Mouse (Mus musculus): ENCODE data around the gene Trim27. TPM values are rescaled to one million over a fixed set of nuclear protein-coding genes. Genes with fewer than 3 reads are reported as not detected.

Gene Trim27
- 53.2 and 64.8 TPM in 2 replicates for polyA plus RNA-seq (2015; fragmentation: Nextera tagmentation; extraction: Ambion mirVana)

GRCm38 (mm10) chr13:21179367-21179723, at the start of gene Trim27:
Gene Trim27 (plus strand): TSS chr13:21179445.

GRCm38 (mm10) chr13:21145767-21146166, 33.5 kb upstream of the Trim27 start, which contains the start of gene Olfr1368:
Gene Olfr1368 (minus strand): TSS chr13:21145867.

Other genes starting within 250 kb of the Trim27 start
- gene Olfr1370, start 104.5 kb upstream of the Trim27 start, polyA plus RNA-seq (2015; fragmentation: Nextera tagmentation; extraction: Ambion mirVana), result not detected in 2 replicates
- gene Olfr1369-ps1, start 68.0 kb upstream of the Trim27 start, polyA plus RNA-seq (2015; fragmentation: Nextera tagmentation; extraction: Ambion mirVana), result 0.05 TPM in 1 of 2 replicates, not detected in the other
- gene Olfr263, start 49.8 kb upstream of the Trim27 start, polyA plus RNA-seq (2015; fragmentation: Nextera tagmentation; extraction: Ambion mirVana), result not detected in 2 replicates
- not detected in 2 replicates for gene Olfr1368, start 33.6 kb upstream of the Trim27 start, polyA plus RNA-seq (2015; fragmentation: Nextera tagmentation; extraction: Ambion mirVana)
- not detected in 2 replicates for gene Gpx5, start 113.3 kb downstream of the Trim27 start, polyA plus RNA-seq (2015; fragmentation: Nextera tagmentation; extraction: Ambion mirVana)
- 0.39 and 0.66 TPM in 2 replicates for gene Gpx6, start 132.7 kb downstream of the Trim27 start, polyA plus RNA-seq (2015; fragmentation: Nextera tagmentation; extraction: Ambion mirVana)
- gene Olfr1367, start 167.5 kb downstream of the Trim27 start, polyA plus RNA-seq (2015; fragmentation: Nextera tagmentation; extraction: Ambion mirVana), result not detected in 2 replicates
- gene Zscan12, start 183.4 kb downstream of the Trim27 start, polyA plus RNA-seq (2015; fragmentation: Nextera tagmentation; extraction: Ambion mirVana), result 7.4 and 7.8 TPM in 2 replicates
- 48.8 and 70.7 TPM in 2 replicates for gene Zkscan3, start 223.3 kb downstream of the Trim27 start, polyA plus RNA-seq (2015; fragmentation: Nextera tagmentation; extraction: Ambion mirVana)